Mouse (Mus musculus): ENCODE measurements around the gene Ccdc153.

Ccdc153 gene

GRCm38 (mm10) chr9:44239447-44239846 is 1.0 kb upstream of the Ccdc153 start:
- DNase-seq (ENCODE audit: extremely low spot score, low spot score): peak; percentile 67

- no peak for DNase-seq (ENCODE audit: extremely low spot score, low spot score)
Measured at GRCm38 (mm10) chr9:44240911-44241310, 435 bp downstream of the Ccdc153 start.

GRCm38 (mm10) chr9:44241418-44241817 is 942 bp downstream of the Ccdc153 start:
- DNase-seq (ENCODE audit: extremely low spot score, low spot score): no peak

DNA sequence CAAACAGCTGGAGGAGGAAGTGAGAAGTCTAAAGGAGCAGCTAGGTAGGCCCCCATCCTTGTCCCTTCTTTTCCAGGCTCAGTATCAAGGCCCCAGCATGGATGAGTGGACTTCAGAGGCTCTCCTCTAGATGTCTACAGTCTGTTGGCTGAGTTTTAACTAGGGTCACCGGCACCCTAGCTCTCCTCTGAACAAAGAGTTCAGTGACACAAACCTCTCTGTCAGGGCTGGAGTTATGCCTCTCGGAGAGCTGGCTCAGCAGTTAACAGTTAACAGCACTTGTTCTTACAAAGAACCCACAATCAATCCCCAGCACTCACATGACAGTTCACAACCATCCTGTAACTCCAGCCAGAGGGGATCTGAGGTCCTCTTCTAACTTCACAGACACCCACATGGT is 3.1 kb downstream of the Ccdc153 start:
- DNase-seq (ENCODE audit: extremely low spot score, low spot score): no peak

- DNase-seq (ENCODE audit: extremely low spot score, low spot score): no peak
Measured at GRCm38 (mm10) chr9:44247907-44248306, 7.4 kb downstream of the Ccdc153 start.

DNA sequence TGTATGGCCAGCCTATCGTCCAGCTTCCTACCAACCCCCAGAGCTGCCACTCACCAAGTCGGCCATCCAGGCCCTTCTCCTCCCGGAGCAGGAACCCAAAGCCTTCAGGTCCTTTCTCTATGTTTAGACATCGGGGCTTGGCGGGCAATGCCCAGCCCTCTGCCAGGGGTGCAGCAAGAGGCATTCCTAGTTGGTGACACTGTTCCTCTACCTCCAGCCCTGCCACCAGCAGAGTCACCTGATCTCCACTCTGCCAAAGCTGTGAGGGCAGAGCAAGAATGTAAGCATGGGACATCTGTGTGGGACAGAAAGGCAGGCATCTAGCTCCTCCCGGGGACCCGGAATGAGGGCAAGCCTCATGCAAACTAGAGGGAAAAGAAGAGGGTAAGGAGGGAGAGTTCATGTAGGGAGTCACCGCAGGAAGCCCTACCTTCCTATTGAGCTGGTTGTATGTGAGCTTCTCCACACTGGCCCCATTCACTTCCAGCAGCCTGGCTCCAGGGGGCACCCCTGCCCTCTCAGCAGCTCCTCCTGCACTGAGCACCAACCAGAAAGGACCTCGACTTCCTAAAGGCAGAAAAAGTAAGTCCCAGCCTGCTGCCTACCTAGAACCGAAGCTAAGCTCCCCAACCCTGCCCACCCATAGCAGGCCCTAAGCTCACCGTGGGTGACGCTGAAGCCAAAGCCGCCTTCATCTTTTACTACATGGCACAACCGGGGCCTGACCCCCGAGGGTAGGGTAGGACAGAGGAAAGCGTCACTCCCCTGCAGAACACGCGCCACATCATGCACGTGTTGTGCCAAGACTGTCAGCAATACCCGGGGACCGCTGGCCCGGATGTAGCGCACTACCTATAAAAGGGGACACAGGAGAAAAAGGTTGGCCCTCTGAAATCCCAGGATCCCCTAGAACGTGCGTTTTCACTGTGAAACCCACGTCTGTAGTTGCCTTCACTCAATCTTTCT is 9.0 kb downstream of the Ccdc153 start:
- DNase-seq (ENCODE audit: extremely low spot score, low spot score): peak; percentile 38

DNA sequence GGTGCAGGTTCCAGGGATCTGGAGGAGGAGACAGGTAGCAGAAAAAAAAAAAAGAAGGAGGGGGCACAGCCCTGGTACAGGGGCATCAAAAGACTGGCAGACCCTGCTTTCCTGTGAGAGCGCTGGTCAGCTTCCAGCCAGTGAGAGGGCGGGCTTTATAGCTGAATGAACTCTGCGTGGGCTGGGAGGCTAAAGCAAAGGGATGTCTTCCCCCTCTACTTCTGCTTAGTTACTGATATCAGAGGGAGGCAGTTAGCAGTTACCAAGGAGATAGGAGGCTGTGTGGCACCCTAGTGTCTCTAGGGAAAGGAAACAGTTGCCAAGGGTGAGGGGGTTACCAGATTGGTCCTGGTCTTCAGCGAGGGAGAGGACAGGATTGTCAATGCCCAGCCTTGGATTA is 10.0 kb downstream of the Ccdc153 start:
- DNase-seq (ENCODE audit: extremely low spot score, low spot score): no peak

DNA sequence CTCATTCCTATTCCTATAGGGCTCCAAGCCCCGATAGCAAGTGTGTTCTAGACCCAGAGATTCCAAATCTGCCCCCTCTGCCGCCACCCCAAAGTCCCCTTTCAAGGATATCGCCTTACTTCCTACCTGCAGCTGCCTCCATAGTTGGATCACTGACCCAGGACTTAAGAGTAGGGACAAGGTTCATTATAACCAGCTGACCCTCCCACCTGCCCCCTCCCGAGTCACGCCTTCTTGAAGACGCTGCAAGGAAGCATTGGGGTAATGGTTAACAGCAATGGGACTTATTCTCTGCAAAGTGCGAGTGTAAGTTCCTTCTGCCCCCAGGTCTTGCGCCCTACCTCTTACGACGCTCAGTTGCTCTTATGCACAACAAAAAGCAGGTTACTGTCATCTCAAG is 10.8 kb downstream of the Ccdc153 start, which contains the start of gene Pdzd3:
TSS of gene Pdzd3 (minus strand) at position 158 of the 400 bp plus-strand sequence.
- no peak for DNase-seq (ENCODE audit: extremely low spot score, low spot score)

GRCm38 (mm10) chr9:44253441-44253840 is 13.0 kb downstream of the Ccdc153 start:
- DNase-seq (ENCODE audit: extremely low spot score, low spot score): no peak

DNA sequence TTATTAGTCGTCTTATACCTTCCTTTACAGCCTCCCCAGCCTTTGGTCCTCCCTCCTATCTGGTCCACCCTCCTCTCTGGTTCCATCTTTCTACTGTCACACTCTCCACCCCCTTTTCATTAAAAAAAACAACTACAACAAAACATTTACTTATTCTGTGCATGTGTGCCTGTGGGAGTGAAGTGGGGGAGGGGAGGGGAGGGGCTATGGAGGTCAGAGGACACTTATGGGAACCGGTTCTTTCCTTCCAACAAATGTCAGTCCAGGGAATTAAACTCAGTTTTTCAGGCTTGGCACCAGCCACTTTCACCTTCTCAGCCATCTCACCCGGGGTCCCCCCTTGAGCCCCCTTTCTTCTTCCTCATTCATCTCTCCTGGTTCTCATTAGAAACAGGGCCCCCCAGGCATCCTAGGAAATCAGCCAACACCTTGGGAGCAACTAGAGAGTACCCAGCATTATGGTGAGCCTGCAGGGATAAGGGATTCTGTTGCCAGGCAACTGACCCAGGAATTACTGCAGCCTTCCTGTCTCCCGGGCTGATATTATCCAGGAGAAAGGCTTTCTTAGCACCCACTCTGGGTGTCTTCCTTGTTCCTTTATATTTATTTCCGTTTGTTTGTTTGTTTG is 14.1 kb downstream of the Ccdc153 start:
- DNase-seq (ENCODE audit: extremely low spot score, low spot score): no peak

- DNase-seq (ENCODE audit: extremely low spot score, low spot score): no peak
Measured at GRCm38 (mm10) chr9:44255136-44255521, 14.7 kb downstream of the Ccdc153 start.

DNA sequence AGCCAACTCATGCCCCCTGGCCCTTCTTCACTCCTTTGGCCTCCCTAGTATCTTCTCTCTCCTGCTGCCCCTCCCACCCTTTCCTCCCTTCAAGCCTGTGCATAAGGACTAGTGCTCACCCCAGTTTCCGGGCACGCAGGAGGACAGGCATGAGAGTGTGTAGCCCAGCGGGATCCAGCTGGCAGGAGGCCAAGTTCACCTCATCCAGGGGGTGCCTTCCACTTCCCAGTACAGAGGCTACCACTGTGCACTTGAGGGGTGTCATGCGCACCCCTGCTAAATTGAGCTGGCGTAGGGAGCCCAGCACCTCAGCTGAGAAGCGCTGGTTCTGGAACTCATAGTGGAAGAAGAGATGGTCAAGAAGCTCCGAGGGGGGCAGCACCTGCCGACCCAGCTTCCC is 15.7 kb downstream of the Ccdc153 start:
- no peak for DNase-seq (ENCODE audit: extremely low spot score, low spot score)

- DNase-seq (ENCODE audit: extremely low spot score, low spot score): no peak
Measured at GRCm38 (mm10) chr9:44259014-44259413, 18.5 kb downstream of the Ccdc153 start.

- DNase-seq (ENCODE audit: extremely low spot score, low spot score): no peak
Measured at GRCm38 (mm10) chr9:44261388-44261787, 20.9 kb downstream of the Ccdc153 start.

DNA sequence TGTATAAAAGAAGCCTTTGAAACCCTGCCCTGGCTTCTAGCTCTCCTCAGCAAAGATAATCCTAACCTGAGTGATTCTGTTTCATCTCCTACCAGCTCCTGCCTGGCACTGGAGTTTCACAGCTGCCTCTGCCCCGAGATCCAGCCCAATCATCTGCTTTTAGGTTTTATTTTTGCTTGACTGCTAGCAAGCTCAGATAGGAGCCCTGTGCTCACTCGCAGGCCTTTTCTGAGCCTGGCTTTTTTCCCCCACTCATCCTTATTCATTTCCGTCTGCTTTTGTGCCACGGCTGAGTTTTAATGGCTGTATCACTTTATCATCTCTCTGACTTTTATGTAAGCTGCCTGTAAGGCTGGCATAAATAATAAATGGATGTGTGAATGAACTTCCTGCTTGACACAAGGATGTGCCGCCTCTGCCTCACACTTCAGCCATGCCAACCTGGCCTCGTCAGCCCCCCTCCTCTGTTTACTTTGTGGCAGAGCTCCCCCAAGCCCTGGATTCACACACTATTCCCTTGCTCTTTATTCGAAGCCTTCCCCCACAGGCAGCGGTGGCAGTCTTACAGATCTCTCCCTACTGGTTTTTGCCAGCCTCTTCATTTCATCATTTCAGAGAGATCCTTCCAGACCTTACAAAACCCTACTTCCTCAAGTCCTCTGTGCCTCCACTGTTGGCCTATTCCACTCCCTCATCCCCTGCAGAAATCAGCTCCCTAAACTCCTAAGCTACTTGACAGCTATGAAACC is 26.2 kb downstream of the Ccdc153 start:
- no peak for DNase-seq (ENCODE audit: extremely low spot score, low spot score)

DNA sequence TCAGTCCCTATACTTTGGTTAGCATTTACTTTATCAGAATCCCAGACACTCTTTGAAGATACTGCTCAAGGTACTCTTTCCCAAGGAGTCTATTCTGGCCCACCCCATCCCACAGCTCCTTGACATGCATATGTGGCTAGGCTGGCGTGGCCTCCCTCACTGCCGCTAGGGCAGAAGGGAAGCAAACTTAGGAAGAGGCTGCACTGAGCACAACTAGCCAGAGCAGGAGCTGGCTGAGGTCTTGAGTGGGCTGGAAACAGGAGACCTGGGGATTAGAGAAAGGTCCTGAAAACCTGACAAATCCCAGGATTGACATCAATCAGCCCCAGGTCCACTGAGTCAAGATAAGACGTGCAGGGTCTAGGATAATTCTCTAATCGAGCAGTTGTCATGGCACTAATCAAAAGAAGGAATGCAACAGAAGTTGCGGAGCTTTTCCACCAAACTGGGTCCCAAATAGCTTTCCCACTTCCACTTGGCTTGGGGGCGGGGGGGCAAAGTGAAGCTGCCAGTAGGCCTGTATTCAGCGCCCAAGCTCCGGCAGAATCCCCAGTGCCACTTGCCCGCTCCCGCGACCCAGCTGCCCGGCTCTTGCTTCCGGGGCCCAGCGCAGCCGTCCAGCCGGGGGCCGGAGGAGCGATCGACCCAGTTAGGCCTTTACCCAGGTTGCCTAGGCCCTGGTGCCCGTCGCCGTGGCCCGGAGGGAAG is 27.0 kb downstream of the Ccdc153 start:
- DNase-seq (ENCODE audit: extremely low spot score, low spot score): peak; percentile 30

- DNase-seq (ENCODE audit: extremely low spot score, low spot score): peak; percentile 72
Measured at GRCm38 (mm10) chr9:44268027-44268360, 27.5 kb downstream of the Ccdc153 start.

DNA sequence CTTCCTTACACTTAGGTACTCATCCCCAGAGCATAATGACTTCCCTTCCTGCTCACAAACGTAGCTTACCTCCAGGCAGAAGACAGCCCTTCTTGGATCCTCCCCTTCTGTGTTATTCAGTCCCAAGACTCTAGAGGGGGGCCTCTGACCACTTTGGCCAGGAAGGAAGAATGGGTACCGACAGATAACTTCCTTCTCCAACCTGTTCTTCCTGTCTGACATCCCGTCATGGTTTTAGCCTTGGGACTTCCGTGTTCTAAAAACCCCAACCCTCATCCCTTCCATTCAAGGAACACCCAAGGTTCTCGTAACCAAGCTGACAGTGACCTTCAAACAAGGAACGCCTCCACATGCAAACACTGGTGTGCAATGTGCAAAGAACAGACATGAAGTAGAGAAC is 28.0 kb downstream of the Ccdc153 start, which contains the start of gene Nlrx1:
TSS of gene Nlrx1 (minus strand) at position 168 of the 400 bp plus-strand sequence.
- no peak for DNase-seq (ENCODE audit: extremely low spot score, low spot score)

GRCm38 (mm10) chr9:44269077-44269476 is 28.6 kb downstream of the Ccdc153 start:
- no peak for DNase-seq (ENCODE audit: extremely low spot score, low spot score)

GRCm38 (mm10) chr9:44269973-44270372 is 29.5 kb downstream of the Ccdc153 start:
- DNase-seq (ENCODE audit: extremely low spot score, low spot score): no peak

DNA sequence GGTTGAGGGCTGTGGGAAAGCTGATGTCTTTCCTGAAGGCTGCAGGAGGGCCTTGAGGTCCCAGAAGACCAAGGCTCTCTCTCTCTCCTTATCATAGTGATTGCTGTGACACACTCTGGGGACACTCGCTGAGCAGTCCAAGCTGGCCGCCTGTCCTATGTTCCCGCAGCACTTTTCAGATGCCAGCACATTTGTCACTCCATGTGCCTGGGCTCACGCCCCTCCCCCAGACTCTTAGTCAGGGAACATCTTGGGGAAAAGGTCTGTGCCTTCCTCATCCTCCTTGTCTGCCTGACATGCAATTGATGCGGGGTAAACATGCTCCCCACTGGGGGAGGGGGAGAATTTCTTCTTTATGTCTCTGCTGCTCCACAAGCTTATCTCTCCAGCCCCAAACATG is 42.7 kb downstream of the Ccdc153 start:
- DNase-seq (ENCODE audit: extremely low spot score, low spot score): no peak
